In genomic region chr16:33891099-33891498, GRCm38 (mm10) we compare ENCODE assay signal across 8 mouse cellular contexts.
DNase-seq lines count a peak whose midpoint lies in the region.

No protein-coding gene starts in this region.

- DNase-seq in embryo, embryonic 10 days (ENCODE audit: low spot score): peak; percentile 64
- DNase-seq in embryo, embryonic 9.5 days (ENCODE audit: extremely low spot score): no peak
- peak; percentile 64 for DNase-seq in ovary, adult 18-20 months (ENCODE audit: low spot score)
- DNase-seq in ovary, postnatal 14 days (ENCODE audit: low spot score): no peak
- DNase-seq in kidney, postnatal 14 days: peak; percentile 48
- peak; percentile 6 for DNase-seq in thymus, postnatal 25 days
- no peak for DNase-seq in frontal cortex, postnatal 25 days (ENCODE audit: low spot score in 2 of 2)
- no peak for DNase-seq in layer of hippocampus, adult 9-11 months

Comparison
In these comparisons a context has a peak if more than half of its experiments do, and no peak if none do; other contexts are left out.
1. DNase-seq: peak in embryo, embryonic 10 days (single experiment), ovary, adult 18-20 months (single experiment), kidney, postnatal 14 days (single experiment) and thymus, postnatal 25 days (single experiment); none in embryo, embryonic 9.5 days (single experiment), ovary, postnatal 14 days (single experiment), frontal cortex, postnatal 25 days (0 of 2) and layer of hippocampus, adult 9-11 months (single experiment).